Mouse (Mus musculus) midbrain, embryonic 10.5 days (tissue): ENCODE measurements around the gene Efs. TPM values are rescaled to one million over a fixed set of nuclear protein-coding genes. Genes with fewer than 3 reads are reported as not detected.
"Not testable (repeated sequence)": the region's sequence is repeated elsewhere in the genome, so short reads cannot be mapped to it uniquely, and the experiment has no call there.

Source experiments
- DNase-seq: peaks from one replicate; pipeline ENCODE4 v3.0.0-alpha.2; 2017; ENCODE audit warnings: low spot score
- H3K27ac ChIP-seq: fragments of 300-500 bp; sonication (generic); replicated peaks from 2 replicates; pipeline ENCODE4 v1.5.1; 2016; ENCODE audit warnings: mild to moderate bottlenecking
- H3K27me3 ChIP-seq: fragments of 300-500 bp; sonication (generic); 2 replicates; pipeline ENCODE4 v1.6.1; 2016; ENCODE audit warnings: low read depth, mild to moderate bottlenecking; ENCODE audit not compliant: poor library complexity, severe bottlenecking
- H3K36me3 ChIP-seq: fragments of 300-500 bp; sonication (generic); 2 replicates; pipeline ENCODE4 v1.6.1; 2016; ENCODE audit warnings: mild to moderate bottlenecking, moderate library complexity
- H3K4me1 ChIP-seq: fragments of 300-500 bp; sonication (generic); 2 replicates; pipeline ENCODE4 v1.6.1; 2016
- H3K4me3 ChIP-seq: fragments of 300-500 bp; sonication (generic); 2 replicates; pipeline ENCODE4 v1.5.1; 2016; ENCODE audit warnings: mild to moderate bottlenecking, moderate library complexity
- H3K9me3 ChIP-seq: fragments of 300-500 bp; sonication (generic); replicated peaks from 2 replicates; pipeline ENCODE4 v1.6.1; 2016; ENCODE audit warnings: mild to moderate bottlenecking
- WGBS: fragments of 180-500 bp; shearing (Covaris S2); methylation state at CpG from one replicate; pipeline ENCODE4 v1.1.7; 2016; 5-methylcytosine and 5-hydroxymethylcytosine counted together
- polyA plus RNA-seq: library from polyadenylated mRNA; unstranded; fragments of >200 nt; fragmentation: Nextera tagmentation; extraction: Ambion mirVana; gene quantifications from 2 replicates; pipeline ENCODE4 v1.2.1, GENCODE M21; 2016

Gene Efs
- polyA plus RNA-seq, 1 experiment from 2014 or later, result 42.8 TPM

DNA sequence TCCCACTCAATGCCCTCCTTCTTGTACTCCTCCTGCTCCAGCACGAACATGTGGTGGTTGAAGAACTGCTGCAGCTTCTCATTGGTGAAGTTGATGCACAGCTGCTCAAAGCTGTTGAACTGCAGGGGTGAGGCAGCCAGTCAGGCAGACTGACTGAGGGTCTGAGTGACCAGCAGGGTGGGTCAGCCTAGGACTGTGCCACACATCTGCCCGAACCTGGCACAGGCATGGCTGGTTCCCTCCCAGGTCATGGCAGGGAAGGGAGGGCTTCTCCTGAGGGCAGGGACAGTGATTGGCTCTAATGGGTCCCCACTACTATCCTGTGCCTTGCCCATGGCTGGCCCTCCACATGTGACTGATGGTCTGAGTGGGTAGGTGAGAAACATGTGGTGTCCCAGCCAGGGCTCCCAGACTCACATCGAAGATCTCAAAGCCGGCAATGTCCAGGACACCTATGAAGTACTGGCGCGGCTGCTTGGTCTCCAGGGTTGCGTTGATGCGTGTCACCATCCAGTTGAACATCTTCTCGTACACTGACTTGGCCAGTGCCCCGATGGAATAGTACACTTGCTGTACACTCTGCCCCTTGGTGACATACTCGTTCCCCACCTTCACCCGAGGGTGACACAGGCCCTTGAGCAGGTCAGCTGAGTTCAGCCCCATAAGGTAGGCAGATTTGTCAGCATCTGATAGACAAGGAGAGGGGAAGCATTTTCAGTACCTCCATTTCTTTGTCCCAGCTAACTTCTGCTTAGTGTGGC is 34.1 kb upstream of the Efs start:
- WGBS, result 91% methylated on average over 12 of the region's 12 CpGs
- H3K27ac ChIP-seq, result peak overlapping the region; percentile 57; the same call in 1 of the 2 replicates

DNA sequence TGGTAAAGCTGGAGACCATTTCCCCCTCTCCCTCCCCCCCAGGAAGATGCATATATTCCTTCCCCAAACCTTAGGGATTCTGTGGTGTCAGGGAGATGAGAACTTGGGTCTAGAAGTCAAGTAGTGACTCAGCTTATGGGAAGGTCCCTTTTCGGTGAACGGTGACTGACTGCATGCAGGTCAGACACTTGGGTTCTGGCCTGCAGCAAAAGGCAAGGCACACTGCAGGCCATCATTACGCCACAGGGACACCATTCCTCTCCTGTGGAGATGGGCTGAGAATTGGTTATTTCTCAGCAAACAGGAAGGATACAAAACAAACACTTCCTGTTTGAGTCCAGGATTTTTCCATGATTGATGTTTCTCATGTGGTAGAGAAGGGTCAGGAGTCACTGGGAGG is 33.3 kb upstream of the Efs start:
- 82% methylated on average over 3 of the region's 3 CpGs for WGBS
- Histone ChIP-seq H3K4me1 (peaks cover 10% of the 10 kb centered on the region), H3K9me3 (no peaks in the 10 kb centered on the region), H3K27ac (no peak overlapping the region), H3K4me3 (no peak overlapping the region), H3K36me3 (no peaks in the 10 kb centered on the region), H3K27me3 (no peaks in the 10 kb centered on the region)
- DNase-seq, result no peak

More for the DNA sequence above, 34.1 kb upstream of the Efs start:
- not testable (repeated sequence) for H3K4me3 ChIP-seq, H3K9me3 ChIP-seq, DNase-seq, H3K36me3 ChIP-seq, H3K27me3 ChIP-seq, H3K4me1 ChIP-seq

DNA sequence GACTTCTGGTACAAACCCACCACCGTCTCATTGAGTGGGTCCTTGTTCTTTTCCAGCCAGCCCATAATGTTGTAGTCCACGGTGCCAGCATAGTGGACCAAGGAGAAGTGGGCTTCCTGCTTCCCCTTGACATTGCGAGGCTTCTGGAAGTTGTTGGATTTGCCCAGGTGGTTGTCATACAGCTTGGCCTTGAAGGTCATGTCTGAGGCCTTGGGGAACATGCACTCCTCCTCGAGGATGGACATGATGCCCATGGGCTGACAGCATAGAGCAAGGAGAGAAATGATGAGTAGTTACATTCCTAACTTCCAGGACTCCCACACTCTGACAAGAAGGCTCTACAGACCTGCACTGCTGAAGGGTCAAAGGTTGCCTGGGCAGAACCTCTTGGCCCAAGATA is 32.6 kb upstream of the Efs start:
- no peaks in the 10 kb centered on the region for H3K36me3 ChIP-seq
- no peak for DNase-seq
- no peak overlapping the region for H3K27ac ChIP-seq
- H3K9me3 ChIP-seq, result no peaks in the 10 kb centered on the region
- no peak overlapping the region for H3K4me3 ChIP-seq
- peaks cover 10% of the 10 kb centered on the region for H3K4me1 ChIP-seq
- no peaks in the 10 kb centered on the region for H3K27me3 ChIP-seq
- WGBS, result 81% methylated on average over 4 of the region's 4 CpGs

DNA sequence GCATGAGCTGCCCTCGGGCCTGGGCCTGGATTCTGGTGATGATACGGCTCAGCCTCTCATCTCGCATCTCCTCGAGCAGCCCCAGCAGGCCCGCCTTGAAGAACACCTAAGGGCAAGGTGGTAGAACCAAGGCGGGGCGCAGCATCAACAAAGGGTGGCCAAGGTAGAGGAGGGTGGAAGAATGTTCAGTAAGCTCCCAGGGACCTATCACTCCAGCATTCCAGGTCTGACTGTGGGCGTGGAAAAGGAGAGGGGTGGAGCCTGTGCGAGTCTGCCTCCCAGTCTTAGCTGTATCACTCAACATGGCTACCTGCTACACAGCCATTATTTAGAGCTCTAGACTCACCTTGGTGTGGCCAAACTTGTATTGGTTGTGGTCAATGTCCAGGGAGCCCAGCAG is 30.6 kb upstream of the Efs start:
- Histone ChIP-seq H3K36me3 (no peaks in the 10 kb centered on the region), H3K9me3 (no peaks in the 10 kb centered on the region), H3K27ac (no peak overlapping the region), H3K4me3 (no peak overlapping the region), H3K27me3 (no peaks in the 10 kb centered on the region), H3K4me1 (peaks cover 10% of the 10 kb centered on the region)
- WGBS, result 86% methylated on average over 9 of the region's 9 CpGs
- DNase-seq, result no peak

DNA sequence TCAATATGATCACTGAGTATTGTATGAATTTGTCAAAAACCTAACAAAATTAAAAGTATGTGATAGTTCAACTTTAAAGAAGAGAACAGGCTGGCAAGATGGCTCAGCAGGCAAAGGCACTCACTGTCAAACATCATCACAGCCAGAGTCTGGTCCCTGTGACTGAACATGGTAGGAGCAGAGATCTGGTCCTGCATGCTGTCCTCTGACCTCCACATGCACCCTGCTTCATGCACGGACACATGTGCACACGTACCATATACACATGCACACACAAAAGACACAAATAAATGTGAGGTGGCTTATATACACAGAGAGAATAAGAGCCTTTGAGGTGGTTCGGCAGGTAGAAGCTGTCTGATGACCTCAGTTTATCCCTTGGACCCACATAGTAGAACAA is 29.6 kb upstream of the Efs start:
- H3K36me3 ChIP-seq, result no peaks in the 10 kb centered on the region
- H3K27me3 ChIP-seq, result no peaks in the 10 kb centered on the region
- no peak for DNase-seq
- H3K4me3 ChIP-seq, result no peak overlapping the region
- no peak overlapping the region for H3K27ac ChIP-seq
- peaks cover 3% of the 10 kb centered on the region for H3K4me1 ChIP-seq
- 83% methylated on average over 3 of the region's 3 CpGs for WGBS
- no peaks in the 10 kb centered on the region for H3K9me3 ChIP-seq

DNA sequence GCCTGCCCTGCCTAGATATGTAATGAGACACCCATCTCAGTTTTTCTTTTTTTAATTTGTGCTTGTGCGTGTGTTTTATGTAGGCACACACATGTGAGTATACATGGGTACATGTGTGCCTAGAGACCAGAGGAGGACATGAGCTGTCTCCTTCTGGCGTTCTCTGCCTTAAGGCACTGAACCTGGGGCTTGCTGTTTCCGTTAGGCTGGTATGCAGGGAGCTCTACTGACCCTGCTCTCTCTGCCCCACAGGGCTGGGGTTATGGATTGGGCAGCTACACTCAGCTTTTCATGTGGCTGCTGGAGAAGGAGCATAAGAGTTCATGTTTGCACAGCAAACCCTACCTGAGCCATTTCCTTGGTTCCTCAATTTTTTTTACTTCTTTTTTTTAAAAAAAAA is 28.5 kb upstream of the Efs start:
- Histone ChIP-seq H3K36me3 (no peaks in the 10 kb centered on the region), H3K4me1 (no peaks in the 10 kb centered on the region), H3K27me3 (peaks cover 4% of the 10 kb centered on the region; the same call in 1 of the 2 replicates), H3K27ac (no peak overlapping the region), H3K9me3 (no peaks in the 10 kb centered on the region), H3K4me3 (no peak overlapping the region)
- WGBS, result 85% methylated on average over 3 of the region's 3 CpGs
- DNase-seq, result no peak

DNA sequence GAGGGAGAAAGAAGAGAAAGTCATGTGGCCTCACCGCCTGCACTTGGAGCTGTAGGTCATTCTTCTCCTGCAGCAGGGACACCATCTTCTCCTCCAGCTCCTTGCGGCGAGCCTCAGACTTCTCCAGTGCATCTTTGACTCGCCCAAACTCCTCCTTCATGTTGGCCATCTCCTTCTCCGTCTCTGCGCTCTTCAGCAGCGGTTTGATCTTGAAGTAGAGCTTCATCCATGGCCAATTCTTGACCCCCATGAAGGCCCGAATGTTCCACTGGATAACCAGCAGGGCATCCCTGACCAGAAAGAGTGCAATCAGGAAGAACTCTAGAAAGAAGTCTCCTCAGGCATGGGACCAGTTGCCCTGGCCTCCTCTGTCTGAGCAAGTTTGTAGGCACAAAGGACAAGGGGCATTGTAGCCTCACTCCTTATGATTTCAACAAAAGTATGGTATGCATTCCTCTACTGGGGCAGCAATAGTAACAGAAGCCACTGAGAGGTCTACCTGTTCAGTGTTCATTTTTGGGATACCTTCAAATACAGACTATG is 27.8 kb upstream of the Efs start:
- Histone ChIP-seq H3K4me3 (no peak overlapping the region), H3K9me3 (no peaks in the 10 kb centered on the region), H3K27ac (no peak overlapping the region), H3K4me1 (no peaks in the 10 kb centered on the region), H3K27me3 (peaks cover 8% of the 10 kb centered on the region; the same call in 1 of the 2 replicates), H3K36me3 (no peaks in the 10 kb centered on the region)
- DNase-seq, result no peak
- WGBS, result 89% methylated on average over 8 of the region's 8 CpGs

DNA sequence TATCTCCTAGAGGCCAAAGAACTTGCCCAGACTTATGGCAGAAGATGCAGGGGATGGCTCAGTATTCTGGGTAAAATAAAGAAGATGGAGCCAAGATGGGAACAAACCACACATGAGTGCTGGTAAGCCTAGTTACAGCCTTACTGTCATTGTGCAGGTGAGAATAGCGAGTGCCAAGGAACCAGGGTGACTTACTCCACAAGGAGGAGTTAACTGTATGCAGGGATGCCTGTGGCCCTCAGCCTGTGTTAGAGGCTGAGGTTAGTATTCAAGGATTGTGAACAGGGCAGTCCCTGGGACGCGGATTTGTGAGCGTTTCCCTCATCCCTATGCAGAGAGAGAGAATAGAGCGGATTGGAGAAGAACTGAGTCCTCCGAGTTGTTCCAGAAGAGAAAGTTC is 25.7 kb upstream of the Efs start:
- Histone ChIP-seq H3K27ac (no peak overlapping the region), H3K36me3 (no peaks in the 10 kb centered on the region), H3K27me3 (peaks cover 8% of the 10 kb centered on the region; the same call in 1 of the 2 replicates), H3K9me3 (no peaks in the 10 kb centered on the region), H3K4me3 (no peak overlapping the region), H3K4me1 (no peaks in the 10 kb centered on the region)
- no peak for DNase-seq
- WGBS, result 91% methylated on average over 6 of the region's 6 CpGs

DNA sequence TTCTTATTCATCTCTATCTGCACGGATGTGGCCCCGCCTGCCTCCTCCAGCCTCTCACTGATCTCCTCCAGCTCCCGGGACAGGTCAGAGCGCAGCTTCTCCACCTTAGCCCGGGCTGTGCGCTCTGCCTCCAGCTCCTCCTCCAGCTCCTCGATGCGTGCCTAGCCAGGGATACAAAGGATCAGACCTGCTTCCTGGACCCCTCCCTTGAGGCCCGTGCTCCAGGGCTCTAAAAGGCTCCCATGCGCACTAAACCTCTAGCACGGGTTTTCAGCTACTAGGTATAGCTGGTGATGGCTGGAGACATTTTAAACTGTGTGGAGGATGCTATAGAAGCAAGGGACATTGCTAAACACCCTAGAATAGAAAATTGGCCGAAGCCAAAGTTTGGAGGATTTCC is 24.6 kb upstream of the Efs start:
- Histone ChIP-seq H3K36me3 (no peaks in the 10 kb centered on the region), H3K27me3 (peaks cover 8% of the 10 kb centered on the region; the same call in 1 of the 2 replicates), H3K4me3 (no peak overlapping the region), H3K4me1 (no peaks in the 10 kb centered on the region), H3K27ac (no peak overlapping the region), H3K9me3 (no peaks in the 10 kb centered on the region)
- WGBS, result 66% methylated on average over 12 of the region's 12 CpGs
- DNase-seq, result no peak

DNA sequence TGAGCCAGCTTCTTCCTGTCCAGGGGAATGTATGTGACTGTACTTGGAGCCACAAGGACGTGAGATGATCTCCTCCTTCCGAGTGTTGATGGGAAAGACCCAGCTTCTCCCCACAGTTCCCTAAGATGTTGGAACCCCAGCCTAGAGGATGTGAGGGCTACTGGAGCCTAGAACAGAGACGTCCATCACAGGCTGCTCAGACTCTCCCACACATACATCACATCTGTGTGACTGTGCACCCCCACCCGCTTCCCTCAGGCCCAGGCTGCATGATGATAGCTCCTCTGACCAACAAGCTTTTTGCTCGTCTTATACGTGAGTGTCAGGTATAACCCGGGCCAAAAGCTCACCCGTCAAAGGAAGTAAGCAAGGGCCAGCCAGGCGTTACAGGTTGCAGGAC is 22.9 kb upstream of the Efs start:
- Histone ChIP-seq H3K27ac (no peak overlapping the region), H3K36me3 (no peaks in the 10 kb centered on the region), H3K4me3 (no peak overlapping the region), H3K9me3 (no peaks in the 10 kb centered on the region), H3K4me1 (no peaks in the 10 kb centered on the region), H3K27me3 (peaks cover 8% of the 10 kb centered on the region; the same call in 1 of the 2 replicates)
- WGBS, result 93% methylated on average over 9 of the region's 9 CpGs
- DNase-seq, result no peak

DNA sequence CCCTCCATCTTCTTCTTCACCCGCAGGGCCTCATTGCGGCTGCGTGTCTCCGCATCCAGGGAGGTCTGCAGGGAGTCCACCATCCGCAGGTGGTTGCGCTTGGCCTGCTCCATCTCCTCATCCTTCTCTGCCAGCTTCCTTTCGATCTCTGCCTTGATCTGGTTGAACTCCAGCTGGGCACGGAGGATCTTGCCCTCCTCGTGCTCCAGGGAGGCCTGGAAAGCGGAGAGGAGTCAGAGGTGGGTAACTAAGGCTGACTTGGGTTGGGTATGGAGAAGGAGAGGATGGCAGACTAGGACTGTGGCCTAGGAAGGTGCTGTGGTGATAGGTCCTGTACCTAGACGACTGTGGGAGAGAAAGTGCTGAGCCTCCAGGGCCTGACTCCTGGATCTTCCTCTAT is 21.1 kb upstream of the Efs start:
- not testable (repeated sequence) for H3K4me3 ChIP-seq, H3K9me3 ChIP-seq, DNase-seq, H3K27ac ChIP-seq, H3K4me1 ChIP-seq, H3K36me3 ChIP-seq, H3K27me3 ChIP-seq
- 87% methylated on average over 11 of the region's 11 CpGs for WGBS

DNA sequence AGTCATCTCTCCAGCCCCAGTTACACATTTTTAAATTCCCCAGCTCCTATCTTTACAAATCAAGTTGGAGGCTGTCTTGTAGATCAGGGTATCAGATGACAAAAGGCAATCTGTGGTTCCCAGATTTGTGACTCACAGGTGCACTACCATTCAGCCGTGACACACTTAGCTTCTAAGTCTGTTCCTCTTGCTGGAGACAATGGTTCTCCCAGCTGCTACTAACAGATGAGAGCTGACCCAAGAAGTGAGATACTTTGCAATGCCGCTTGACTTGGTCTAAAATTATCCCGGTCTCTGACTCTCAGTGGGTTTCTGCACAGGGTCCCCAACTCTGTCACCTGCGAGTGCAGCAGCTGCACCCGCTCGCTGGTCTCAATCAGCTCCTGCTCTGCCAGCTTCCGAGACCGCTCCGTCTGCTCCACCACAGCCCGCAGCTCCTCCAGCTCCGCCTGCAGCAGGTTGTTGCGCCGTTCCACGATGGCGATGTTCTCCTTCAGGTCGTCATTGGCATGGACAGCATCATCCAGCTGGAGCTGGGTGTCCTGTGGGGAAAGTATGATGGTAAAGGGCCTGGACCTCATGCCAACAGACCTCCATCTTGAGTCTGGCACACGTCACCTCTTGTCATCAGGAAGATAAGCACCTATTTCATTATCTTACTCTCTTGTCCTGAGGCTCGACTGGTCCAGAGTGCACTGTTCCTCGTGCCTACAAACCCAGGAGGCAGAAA is 20.2 kb upstream of the Efs start:
- WGBS, result 86% methylated on average over 19 of the region's 19 CpGs
- Histone ChIP-seq H3K9me3 (no peaks in the 10 kb centered on the region), H3K36me3 (no peaks in the 10 kb centered on the region), H3K4me1 (no peaks in the 10 kb centered on the region), H3K4me3 (no peak overlapping the region), H3K27ac (no peak overlapping the region), H3K27me3 (peaks cover 8% of the 10 kb centered on the region; the same call in 1 of the 2 replicates)
- no peak for DNase-seq

DNA sequence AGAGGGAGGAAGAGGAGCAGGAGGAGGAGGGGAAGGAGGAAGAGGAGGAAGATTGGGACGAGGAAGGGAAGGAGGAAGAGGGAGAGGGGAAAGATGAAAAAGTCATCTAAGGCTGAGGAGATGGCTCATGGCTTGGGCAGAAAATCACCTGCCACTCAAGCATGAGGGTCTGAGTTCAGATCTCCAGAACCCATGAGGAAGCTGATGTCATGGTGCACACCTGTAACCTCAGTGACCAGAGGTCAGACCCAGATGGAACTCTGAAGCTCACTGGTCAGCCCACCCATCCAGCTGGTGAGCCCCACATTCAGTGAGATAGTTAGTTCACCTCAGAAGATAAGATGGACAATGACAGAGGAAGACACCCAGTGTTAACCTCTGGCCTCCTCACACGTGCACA is 19.0 kb upstream of the Efs start:
- Histone ChIP-seq H3K4me3 (no peak overlapping the region), H3K36me3 (no peaks in the 10 kb centered on the region), H3K27ac (no peak overlapping the region), H3K9me3 (no peaks in the 10 kb centered on the region), H3K27me3 (peaks cover 8% of the 10 kb centered on the region; the same call in 1 of the 2 replicates), H3K4me1 (no peaks in the 10 kb centered on the region)
- DNase-seq, result no peak
- WGBS, result 66% methylated on average over 2 of the region's 2 CpGs
